Mouse (Mus musculus) small intestine, adult 2 months (tissue): ENCODE data around the gene Hectd3.

Experiments
- CTCF ChIP-seq: fragments of 200-500 bp; IDR thresholded peaks from 2 replicates; pipeline ENCODE4 v1.5.1; 2012; ENCODE audit warnings: low read depth, mild to moderate bottlenecking, control low read depth, inconsistent platforms, low read length, moderate library complexity, mixed read lengths; ENCODE audit not compliant: insufficient replicate concordance, insufficient read length; ENCODE audit errors: extremely low read depth
- POLR2A ChIP-seq: fragments of 200-500 bp; IDR thresholded peaks from 2 replicates; pipeline ENCODE4 v1.6.1; 2012; ENCODE audit warnings: low read depth, mild to moderate bottlenecking, control low read depth, inconsistent platforms, low read length, moderate library complexity

DNA sequence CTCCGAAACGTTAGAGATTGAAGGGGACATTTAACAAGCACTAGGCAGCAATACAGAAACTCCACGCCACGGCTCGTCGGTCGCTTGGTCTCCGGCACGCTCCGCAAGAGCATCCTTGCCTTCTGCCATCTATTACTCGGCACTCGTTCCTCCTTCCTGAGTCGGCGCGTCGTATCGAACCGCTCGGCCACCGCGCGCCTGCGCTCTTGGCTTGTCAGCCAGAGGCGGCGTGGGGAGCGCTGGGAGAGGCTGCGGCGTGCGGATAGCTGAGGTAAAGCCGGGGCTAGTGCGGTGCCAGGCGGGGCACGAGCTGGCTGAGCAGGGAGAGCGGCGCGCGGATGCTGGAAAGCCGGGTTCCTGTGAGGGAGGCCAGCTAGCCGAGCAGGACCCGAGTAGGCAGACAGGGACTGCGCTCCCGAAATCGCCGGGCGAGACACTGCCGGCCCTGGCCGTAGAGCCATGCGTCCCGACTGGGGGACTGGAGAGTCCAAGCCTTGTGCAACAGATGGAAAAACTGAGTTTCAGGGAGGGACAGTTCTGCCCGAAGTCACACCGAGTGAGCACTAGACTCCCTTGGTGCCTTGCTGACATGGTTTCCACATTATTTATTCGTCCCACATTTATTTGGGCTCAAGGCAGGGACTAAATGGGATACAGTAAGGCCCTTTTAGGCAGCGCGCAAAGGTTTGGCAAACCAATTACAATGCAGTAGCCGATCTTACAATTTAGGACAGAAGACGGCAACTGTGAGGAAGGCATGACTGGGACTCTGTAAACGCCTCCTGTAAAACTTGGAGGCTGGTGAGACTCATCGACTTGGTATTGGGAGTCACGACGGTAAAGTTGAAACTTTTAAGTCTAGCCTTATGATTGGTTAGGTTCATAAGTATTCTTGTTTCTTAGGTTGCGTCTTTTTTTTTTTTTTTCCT is 24.4 kb downstream of the Hectd3 start, which contains the start of gene Eif2b3:
- TF ChIP-seq CTCF, result no peak
- peak; percentile 69 for TF ChIP-seq POLR2A
